Mouse (Mus musculus) stomach, embryonic 16.5 days (tissue): ENCODE data around the gene Sh3rf1. TPM values are rescaled to one million over a fixed set of nuclear protein-coding genes. Genes with fewer than 3 reads are reported as not detected.

ENCODE experiments used
- ATAC-seq: fragments of 200-750 bp; cut with Nextera tagmentation; 2 replicates; pipeline ENCODE4 v1.8.0; 2017; ENCODE audit warnings: moderate number of reproducible peaks, moderate TSS enrichment; ENCODE audit not compliant: insufficient read depth, low FRiP score
- H3K27ac ChIP-seq: fragments of 300-500 bp; sonication (generic); 2 replicates; pipeline ENCODE4 v1.5.1; 2014; ENCODE audit warnings: low read length
- H3K27me3 ChIP-seq: fragments of 300-500 bp; sonication (generic); 2 replicates; pipeline ENCODE4 v1.6.1; 2014; ENCODE audit warnings: low read length, control low read depth, mixed read lengths; ENCODE audit not compliant: control insufficient read depth, insufficient read depth
- H3K36me3 ChIP-seq: fragments of 300-500 bp; sonication (generic); 2 replicates; pipeline ENCODE4 v1.6.1; 2014; ENCODE audit warnings: low read length; ENCODE audit not compliant: control insufficient read depth, insufficient read depth
- H3K4me1 ChIP-seq: fragments of 300-500 bp; sonication (generic); 2 replicates; pipeline ENCODE4 v1.6.1; 2014; ENCODE audit warnings: low read length, control low read depth, mixed read lengths; ENCODE audit not compliant: control insufficient read depth, insufficient read depth
- H3K4me2 ChIP-seq: fragments of 300-500 bp; sonication (generic); 2 replicates; pipeline ENCODE4 v1.6.1; 2014; ENCODE audit warnings: low read depth, low read length, mixed read lengths
- H3K4me3 ChIP-seq: fragments of 300-500 bp; sonication (generic); replicated peaks from 2 replicates; pipeline ENCODE4 v1.5.1; 2014; ENCODE audit warnings: mild to moderate bottlenecking, low read length
- H3K9ac ChIP-seq: fragments of 300-500 bp; sonication (generic); 2 replicates; pipeline ENCODE4 v1.6.1; 2014; ENCODE audit warnings: low read length
- H3K9me3 ChIP-seq: fragments of 300-500 bp; sonication (generic); replicated peaks from 2 replicates; pipeline ENCODE4 v1.6.1; 2016; ENCODE audit warnings: low read length, control low read depth; ENCODE audit not compliant: control insufficient read depth
- WGBS: fragments of 180-500 bp; shearing (Covaris S2); extraction: QIAGEN DNeasy Blood & Tissue Kit; methylation state at CpG from one replicate; pipeline ENCODE4 v1.1.7; 2014; 5-methylcytosine and 5-hydroxymethylcytosine counted together
- polyA plus RNA-seq: library from polyadenylated mRNA; unstranded; fragments of >200 nt; fragmentation: Nextera tagmentation; extraction: Ambion mirVana; gene quantifications from 2 replicates; pipeline ENCODE4 v1.2.1, GENCODE M21; 2015

Sh3rf1 gene
- polyA plus RNA-seq, 1 experiment from 2014 or later, result 10.2 TPM

DNA sequence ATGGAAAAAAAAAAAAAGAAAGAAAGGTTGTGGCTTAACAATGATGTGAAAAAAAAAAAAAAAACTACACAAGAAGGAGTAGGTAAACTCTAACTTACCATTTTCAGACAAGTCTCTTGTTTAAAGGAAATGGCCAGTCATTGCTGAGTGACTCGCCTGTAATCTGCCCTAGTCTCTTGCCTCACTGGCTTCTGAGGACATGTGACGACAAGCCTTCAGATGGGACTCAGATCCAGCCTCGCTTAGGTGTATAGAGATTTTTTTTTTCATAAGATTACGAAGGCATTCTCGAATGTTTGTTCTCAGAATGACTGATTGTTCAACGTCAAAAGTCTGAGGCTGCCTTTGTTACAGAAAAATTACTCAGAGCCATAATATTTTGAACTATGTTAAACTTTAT, 116.0 kb downstream of the Sh3rf1 start:
- ATAC-seq, result no peak
- Histone ChIP-seq H3K9me3 (no peaks in the 10 kb centered on the region), H3K36me3 (no peaks in the 10 kb centered on the region; the same call in 1 of the 2 replicates), H3K27me3 (no peaks in the 10 kb centered on the region), H3K4me2 (no peak overlapping the region), H3K27ac (no peak overlapping the region), H3K4me3 (no peak overlapping the region), H3K9ac (no peak overlapping the region), H3K4me1 (peaks cover 5% of the 10 kb centered on the region)
- 67% methylated on average over 6 of the region's 6 CpGs for whole genome bisulfite sequencing

DNA sequence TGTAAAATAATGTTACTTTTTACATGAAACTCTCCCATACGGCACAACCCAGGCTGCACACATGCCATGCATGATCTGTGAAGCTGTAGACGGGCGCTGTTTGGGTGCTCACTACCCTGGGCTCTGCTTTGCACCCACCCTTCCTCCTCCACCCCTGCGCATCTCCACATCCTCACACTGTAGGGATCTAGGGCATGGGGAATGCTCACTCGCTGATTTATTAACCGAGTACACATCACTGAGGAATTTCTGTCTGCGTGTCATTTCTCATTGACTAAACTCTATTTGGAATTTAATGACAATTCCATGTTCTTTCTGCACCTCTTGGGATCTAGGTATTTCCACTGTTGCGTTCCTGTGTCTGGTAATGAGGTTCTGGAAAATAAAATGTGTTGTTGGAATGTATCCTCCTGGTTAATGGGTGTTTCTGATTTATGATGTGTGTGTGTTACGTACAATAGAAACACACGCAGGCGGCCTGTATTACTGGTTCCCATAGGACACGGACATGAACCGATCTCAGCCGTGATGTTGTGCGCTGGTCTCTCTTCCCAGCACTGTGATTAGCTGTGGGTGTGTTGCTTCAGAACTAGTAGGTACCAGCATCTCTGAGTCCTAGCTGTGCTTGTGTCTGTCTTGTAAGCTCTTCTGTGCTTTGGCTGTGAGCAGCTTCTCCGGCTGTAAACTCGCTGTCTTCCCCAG, 116.8 kb downstream of the Sh3rf1 start:
- Histone ChIP-seq H3K9me3 (no peaks in the 10 kb centered on the region), H3K27ac (no peak overlapping the region), H3K4me2 (no peak overlapping the region), H3K36me3 (no peaks in the 10 kb centered on the region; the same call in 1 of the 2 replicates), H3K4me1 (peaks cover 5% of the 10 kb centered on the region), H3K4me3 (no peak overlapping the region), H3K27me3 (no peaks in the 10 kb centered on the region), H3K9ac (no peak overlapping the region)
- no peak for ATAC-seq
- WGBS, result 82% methylated on average over 17 of the region's 17 CpGs

DNA sequence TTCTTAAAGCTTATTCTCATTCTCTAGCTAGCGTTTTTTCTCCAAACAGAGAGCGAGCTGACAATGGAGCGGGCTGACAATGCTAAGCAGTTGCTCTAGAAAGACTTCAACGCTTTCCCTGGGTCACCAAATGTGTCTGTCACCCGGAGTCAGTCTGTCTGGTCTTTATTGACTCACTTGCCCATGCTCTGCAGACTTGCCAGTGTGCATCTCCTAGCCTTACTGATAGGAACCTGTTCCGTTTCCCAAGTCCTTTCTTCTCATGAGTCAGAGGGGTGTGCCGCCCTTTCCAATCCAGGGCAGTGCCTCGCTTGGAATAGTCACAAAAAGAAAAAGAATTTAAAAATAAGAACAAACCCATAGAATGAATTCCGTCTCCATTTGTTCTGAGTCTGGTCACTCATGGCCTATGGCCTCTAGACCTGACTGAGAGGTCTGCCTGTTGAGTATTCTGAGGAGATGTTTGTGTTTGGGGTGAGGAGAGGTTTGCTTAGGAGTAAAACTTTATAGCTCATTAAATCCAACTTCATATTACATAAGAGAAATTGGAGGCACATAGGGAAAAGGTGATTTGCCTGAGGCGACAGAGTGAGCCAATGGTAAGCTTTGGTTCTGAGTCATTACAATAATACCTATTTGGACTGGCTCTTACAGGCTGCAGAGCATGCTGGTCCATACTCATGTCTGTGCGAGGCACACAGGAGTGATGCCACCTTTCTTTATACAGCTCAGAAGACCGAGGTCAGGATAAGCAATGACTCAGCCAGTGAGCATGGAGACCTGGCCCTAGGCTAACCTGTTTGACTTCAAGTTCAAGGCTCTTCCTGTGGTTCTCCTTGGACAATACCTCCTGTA, 118.1 kb downstream of the Sh3rf1 start:
- 0 out of 2 replicates have a peak overlapping the region, but pooled peaks have one; percentile 15 for H3K4me2 ChIP-seq
- no peak overlapping the region for H3K4me3 ChIP-seq
- 59% methylated on average over 12 of the region's 12 CpGs for WGBS
- H3K9ac ChIP-seq, result no peak overlapping the region; the same call in 1 of the 2 replicates
- no peaks in the 10 kb centered on the region for H3K27me3 ChIP-seq
- H3K4me1 ChIP-seq, result peaks cover 5% of the 10 kb centered on the region
- H3K36me3 ChIP-seq, result no peaks in the 10 kb centered on the region
- peak; percentile 84 for ATAC-seq
- peak overlapping the region; percentile 89 for H3K27ac ChIP-seq
- H3K9me3 ChIP-seq, result no peaks in the 10 kb centered on the region

DNA sequence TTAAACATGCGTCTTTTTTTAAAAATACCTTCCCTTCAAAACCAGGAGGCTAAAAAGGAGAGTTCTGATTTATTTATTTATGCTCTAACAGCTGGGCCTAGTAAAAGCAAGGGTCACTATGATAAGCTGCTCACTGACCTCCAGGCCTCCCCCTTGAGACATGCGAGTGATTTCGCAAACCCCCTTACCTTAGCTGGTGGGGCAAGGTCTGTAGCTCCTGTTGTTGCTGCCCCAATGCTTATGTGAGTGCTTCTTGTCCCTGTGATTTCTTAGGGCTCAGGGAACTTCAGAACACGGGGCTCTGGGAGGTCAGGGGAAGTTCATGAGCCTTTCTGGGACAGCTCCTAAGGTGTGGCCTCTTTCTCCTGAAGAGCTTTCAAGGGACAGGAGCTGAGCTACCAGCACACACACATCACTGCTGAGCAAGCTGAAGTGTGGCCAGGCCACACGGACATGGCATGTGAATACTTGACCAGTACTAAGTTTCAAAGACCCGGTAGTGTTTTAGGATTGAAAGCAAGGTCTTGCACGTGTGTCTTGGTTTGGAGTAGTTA, 118.9 kb downstream of the Sh3rf1 start:
- no peaks in the 10 kb centered on the region for H3K27me3 ChIP-seq
- WGBS, result 63% methylated on average over 7 of the region's 7 CpGs
- peaks cover 5% of the 10 kb centered on the region for H3K4me1 ChIP-seq
- no peak overlapping the region; the same call in 1 of the 2 replicates for H3K9ac ChIP-seq
- H3K9me3 ChIP-seq, result no peaks in the 10 kb centered on the region
- no peak overlapping the region for H3K4me2 ChIP-seq
- H3K4me3 ChIP-seq, result no peak overlapping the region
- H3K36me3 ChIP-seq, result no peaks in the 10 kb centered on the region
- ATAC-seq, result peak; percentile 60
- peak overlapping the region; percentile 89 for H3K27ac ChIP-seq

DNA sequence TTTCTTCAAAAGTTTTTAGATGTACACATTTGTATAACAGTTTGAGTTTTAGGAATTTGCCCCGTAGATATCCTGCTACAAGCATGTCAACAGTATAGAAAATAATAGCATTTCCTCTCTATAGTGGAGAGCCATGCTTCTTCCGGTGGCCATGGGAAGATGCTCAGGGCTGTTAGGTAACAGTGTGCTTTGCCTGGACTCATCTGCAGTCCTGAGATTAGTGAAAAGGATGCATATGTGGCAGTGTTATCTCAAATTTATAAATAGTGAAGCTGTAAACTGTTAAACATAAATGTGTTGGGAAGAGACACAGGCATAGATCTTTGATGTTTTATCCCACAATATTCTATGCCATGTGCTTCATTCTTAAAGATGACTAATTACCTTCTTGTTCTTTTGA, 120.8 kb downstream of the Sh3rf1 start:
- 74% methylated on average over 2 of the region's 2 CpGs for WGBS
- H3K36me3 ChIP-seq, result no peaks in the 10 kb centered on the region

DNA sequence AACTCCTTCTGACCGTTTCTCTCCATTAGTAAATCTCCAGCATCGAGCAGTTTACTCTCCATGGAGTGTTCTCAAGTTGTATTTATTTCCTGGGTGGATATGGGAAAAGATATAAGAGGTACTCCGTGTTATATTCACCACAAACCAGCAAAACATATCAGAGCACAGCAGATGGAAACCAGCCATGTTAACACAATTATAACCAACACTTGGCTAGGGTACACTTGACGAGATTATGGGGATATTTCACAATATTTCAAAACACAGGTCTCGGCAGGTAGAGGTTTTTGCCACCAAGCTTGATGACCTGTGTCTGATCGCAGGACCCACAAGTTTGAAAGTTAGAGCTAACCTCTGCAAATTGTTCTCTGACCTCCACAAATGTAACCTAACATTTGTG, 123.3 kb downstream of the Sh3rf1 start:
- Histone ChIP-seq H3K4me2 (no peak overlapping the region), H3K4me3 (no peak overlapping the region), H3K9me3 (no peaks in the 10 kb centered on the region), H3K4me1 (peaks cover 5% of the 10 kb centered on the region), H3K9ac (no peak overlapping the region), H3K27me3 (no peaks in the 10 kb centered on the region), H3K36me3 (no peaks in the 10 kb centered on the region), H3K27ac (no peak overlapping the region)
- WGBS, result 86% methylated on average over 6 of the region's 6 CpGs
- no peak for ATAC-seq

More for the DNA sequence above, 120.8 kb downstream of the Sh3rf1 start:
- Histone ChIP-seq H3K27ac (no peak overlapping the region), H3K4me1 (peaks cover 5% of the 10 kb centered on the region), H3K27me3 (no peaks in the 10 kb centered on the region), H3K9ac (no peak overlapping the region), H3K4me2 (no peak overlapping the region), H3K4me3 (no peak overlapping the region), H3K9me3 (no peaks in the 10 kb centered on the region)
- ATAC-seq, result no peak

DNA sequence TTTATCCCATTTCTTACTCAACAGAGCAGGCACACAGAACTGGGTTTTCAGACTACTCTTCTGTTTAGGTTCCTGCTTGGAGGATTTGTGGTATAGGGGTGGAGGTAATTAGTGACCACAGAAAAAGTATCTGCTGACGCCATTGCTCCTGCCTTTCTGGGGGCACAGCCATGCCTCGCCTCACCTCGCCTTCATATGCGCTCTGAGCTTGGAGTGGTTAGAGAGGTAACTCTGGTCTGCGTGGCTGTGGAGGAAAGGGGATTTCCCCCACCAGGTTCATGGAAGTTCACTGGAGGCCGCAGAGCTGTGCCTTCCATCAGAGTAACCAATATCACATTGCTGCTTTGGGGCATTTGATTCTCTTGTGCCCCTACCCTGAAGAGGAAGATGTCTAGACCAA, 123.9 kb downstream of the Sh3rf1 start:
- 84% methylated on average over 6 of the region's 6 CpGs for WGBS
- ATAC-seq, result no peak
- Histone ChIP-seq H3K4me1 (peaks cover 3% of the 10 kb centered on the region), H3K36me3 (no peaks in the 10 kb centered on the region), H3K9me3 (no peaks in the 10 kb centered on the region), H3K27ac (no peak overlapping the region), H3K27me3 (no peaks in the 10 kb centered on the region), H3K9ac (no peak overlapping the region), H3K4me2 (no peak overlapping the region), H3K4me3 (no peak overlapping the region)

DNA sequence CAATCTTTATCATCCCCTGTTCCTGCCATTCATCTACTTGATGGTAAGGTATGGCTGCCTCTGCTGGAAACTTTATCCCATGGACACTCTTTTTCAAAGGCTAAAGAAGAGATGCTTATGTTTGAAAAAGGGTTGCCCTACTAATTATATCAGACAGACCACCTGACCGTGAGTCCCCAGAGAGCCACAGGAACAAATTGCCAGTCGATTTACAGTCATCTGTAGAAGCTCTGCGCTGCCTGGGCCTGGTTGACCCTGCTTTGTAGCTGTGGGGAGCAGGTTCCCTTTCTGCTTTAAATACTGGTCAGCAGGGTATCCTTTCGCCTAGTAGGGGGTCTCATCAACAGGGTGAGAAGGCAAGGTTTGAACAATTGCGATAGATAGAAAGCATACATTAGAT, 124.4 kb downstream of the Sh3rf1 start:
- Histone ChIP-seq H3K4me2 (no peak overlapping the region), H3K9me3 (no peaks in the 10 kb centered on the region), H3K36me3 (no peaks in the 10 kb centered on the region), H3K9ac (no peak overlapping the region), H3K27me3 (no peaks in the 10 kb centered on the region), H3K27ac (no peak overlapping the region), H3K4me1 (no peaks in the 10 kb centered on the region; the same call in 1 of the 2 replicates), H3K4me3 (no peak overlapping the region)
- 69% methylated on average over 5 of the region's 5 CpGs for WGBS
- ATAC-seq, result no peak

DNA sequence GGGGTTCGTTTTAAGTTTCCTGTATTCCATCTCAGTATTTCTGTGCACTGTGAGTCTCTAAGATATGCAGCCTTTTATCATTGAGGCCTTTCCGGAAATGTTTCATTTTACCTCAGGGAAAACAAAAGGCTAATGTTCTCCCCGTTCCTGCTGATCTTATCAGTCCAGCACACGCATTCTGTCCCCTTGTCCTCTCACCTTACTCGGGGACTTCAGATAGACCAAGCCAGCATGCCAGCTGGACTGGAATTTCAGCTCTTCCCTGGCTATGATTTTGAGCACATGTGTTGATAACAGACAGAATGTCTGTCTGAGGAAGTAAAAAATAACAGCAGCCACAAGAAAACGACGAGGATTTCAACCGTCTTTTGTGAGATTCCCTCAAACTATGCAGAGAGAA, 124.8 kb downstream of the Sh3rf1 start:
- Histone ChIP-seq H3K9me3 (no peaks in the 10 kb centered on the region), H3K27me3 (no peaks in the 10 kb centered on the region), H3K9ac (no peak overlapping the region), H3K4me3 (no peak overlapping the region), H3K36me3 (no peaks in the 10 kb centered on the region), H3K4me2 (no peak overlapping the region), H3K4me1 (no peaks in the 10 kb centered on the region; the same call in 1 of the 2 replicates), H3K27ac (no peak overlapping the region)
- no peak for ATAC-seq
- WGBS, result 43% methylated on average over 8 of the region's 8 CpGs
